Mouse (Mus musculus): Measurements from ENCODE around the gene Gsk3b.

Gsk3b gene

DNA sequence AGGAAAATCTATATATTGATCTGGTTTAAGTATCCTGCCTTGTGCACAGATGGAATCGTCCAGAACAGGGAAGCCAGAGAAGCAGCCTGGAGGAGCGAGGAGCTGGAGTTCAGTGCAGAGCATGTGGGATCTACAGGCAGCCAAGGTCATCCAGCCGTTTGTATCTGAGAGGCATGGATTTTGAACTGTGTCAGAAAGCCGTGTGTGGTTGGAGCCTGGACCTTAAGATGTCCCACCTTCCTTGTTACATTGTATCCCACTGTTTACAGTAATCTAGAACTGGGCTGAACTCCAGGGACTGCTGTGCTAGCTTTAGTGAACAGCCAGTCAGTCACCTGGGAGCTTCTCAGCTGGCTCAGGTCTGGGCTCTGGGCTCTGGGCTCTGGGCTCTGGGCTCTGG lies 197.7 kb downstream of the Gsk3b start:
- no peak for DNase-seq

DNA sequence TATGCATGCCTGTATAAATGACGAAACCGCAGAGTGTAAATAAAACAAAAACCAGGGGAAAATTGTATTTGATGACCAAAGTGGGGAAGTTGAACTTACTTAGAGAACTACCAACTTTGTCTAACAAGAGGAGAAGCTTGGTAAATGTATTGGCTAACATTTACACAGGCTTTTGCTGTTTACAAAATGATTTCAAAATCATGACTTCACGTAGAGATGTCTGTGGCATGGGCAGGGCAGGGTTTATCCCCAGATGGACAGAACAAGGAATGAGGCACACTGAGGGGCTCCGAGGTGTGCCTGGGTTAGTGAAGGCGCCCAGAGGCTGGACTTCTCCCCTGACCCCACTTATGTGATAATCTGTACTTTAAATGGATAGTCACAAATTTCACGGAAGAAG lies 198.6 kb downstream of the Gsk3b start:
- DNase-seq = no peak

- DNase-seq = no peak
Observed at GRCm38 (mm10) chr16:38287762-38288161, 199.0 kb downstream of the Gsk3b start.

GRCm38 (mm10) chr16:38288851-38289250 lies 200.1 kb downstream of the Gsk3b start:
- DNase-seq = no peak

DNA sequence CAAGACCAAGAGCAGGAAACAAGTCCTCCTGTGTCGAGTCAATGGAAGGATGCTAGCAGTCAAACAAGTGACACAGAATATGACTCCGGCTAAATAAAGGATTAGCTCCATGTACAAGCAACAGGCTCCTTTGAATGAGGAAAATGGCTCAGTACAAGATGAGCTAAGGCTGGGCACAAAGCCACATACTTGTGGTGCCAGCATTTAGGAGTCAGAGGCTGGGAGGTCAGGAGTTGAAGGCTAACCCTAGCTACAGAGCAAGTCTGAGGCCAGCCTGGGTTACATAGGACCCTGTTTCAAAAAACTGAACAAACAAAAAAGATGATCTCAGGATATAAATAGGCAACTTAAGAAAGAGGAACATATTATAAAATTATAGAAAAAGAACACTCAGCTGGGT lies 201.3 kb downstream of the Gsk3b start:
- DNase-seq = no peak

DNA sequence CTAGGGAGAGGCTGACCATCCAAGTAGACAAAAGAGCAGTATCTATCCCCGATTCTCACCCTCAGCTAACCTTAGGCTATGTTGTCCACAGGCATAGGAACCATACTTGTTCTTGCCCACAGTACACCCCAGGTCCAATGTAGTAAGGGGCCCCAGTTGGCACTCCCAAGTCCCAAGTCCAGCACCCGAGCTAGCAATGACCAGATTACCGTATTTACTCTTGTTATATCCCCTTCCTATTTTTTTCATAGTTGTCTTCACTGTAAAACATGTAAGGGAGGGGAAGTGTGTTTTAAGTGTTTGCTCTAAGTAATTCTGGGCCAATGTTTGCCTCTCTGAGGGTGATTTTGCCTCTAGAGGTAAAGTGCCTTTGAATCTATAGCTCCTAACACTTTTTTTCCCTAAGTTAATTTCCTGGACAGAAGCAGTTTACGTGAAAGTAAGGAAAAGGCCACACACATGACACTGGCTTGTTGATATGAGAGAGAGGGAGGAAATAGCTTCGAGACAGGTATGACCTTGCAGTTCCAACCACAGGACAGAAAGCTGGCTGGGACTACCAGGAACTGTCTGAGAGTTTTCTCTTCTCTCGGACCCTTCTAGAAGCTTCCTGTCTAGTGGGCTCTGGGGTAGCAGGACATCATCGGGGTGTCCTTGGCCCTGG lies 206.0 kb downstream of the Gsk3b start, which contains the start of gene Nr1i2:
Gene Nr1i2 (minus strand): TSS at position 140 of the 664 bp plus-strand sequence.
- no peak for DNase-seq

DNA sequence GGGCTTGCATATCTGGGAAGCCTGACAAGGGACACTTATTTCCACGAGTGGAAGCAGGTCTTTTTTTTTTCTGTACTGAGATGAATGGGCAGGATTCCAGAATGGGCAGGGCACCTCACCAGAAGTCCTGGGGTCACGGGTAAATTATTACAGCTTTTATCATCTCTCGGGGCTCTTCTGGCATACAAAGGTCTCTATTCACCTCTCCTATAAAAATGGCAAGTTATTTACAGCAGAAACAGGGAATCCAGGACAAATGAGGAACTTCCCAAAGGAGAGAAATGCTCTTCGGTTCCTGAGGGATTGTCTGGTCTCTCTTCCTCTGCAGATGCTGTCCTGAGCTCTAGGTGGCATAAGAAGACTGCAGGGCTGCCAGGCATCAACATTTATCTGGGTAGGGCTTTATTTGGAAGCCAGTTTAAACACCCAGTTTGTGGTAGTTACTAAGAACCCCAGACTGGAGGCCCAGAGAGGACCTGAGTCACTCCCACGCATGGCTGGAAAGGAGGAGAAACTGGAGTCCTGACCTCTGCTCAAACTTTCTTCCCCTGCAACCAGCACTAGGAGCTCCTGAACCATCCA lies 206.6 kb downstream of the Gsk3b start:
- DNase-seq = no peak

All from embryo, embryonic 11 days (tissue).